Mouse (Mus musculus) G1E-ER4 (cell line): ENCODE results near the gene Igsf8. TPM values are rescaled to one million over a fixed set of nuclear protein-coding genes. Genes with fewer than 3 reads are reported as not detected.

ENCODE experiments used
- GATA1 ChIP-seq: IDR thresholded peaks from one replicate; pipeline ENCODE4 v1.8.0; 2012; ENCODE audit warnings: low read length, inconsistent platforms
- polyA plus RNA-seq: library from polyadenylated mRNA; stranded (reverse); fragments of >175 nt; gene quantifications from 2 replicates; pipeline ENCODE4 v1.2.3, GENCODE M21; 2012

The Igsf8 gene
- polyA plus RNA-seq, 1 experiment, result 93.7 TPM

GRCm38 (mm10) chr1:172247216-172247615, 14.2 kb upstream of the Igsf8 start:
- no peak for TF ChIP-seq GATA1

DNA sequence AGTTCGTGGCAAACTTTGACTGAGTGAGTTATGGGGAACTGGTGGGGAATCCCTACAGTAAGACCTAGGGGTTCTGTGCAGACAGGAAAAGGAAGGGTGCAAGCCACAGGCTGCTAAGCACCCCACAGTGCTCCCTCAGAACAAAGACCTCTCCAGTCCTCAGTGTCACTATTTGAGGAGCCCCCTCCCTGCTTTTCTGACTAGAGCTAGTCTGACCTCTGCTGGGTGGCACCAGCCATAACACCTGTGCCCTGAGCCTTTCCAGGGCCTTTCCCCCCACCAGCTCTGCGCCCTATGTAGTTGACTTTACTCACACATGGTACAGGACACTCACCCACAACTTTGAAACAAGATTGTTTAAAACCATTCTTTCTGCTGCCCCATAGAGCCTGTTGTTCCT, 13.8 kb upstream of the Igsf8 start:
- TF ChIP-seq GATA1, result no peak

- TF ChIP-seq GATA1, result no peak
Measured at GRCm38 (mm10) chr1:172258314-172258713, 3.1 kb upstream of the Igsf8 start, which contains the start of gene Atp1a4. Gene Atp1a4, minus strand, starts transcription at chr1:172258414.

- no peak for TF ChIP-seq GATA1
Measured at GRCm38 (mm10) chr1:172271208-172271607, 9.8 kb downstream of the Igsf8 start.

DNA sequence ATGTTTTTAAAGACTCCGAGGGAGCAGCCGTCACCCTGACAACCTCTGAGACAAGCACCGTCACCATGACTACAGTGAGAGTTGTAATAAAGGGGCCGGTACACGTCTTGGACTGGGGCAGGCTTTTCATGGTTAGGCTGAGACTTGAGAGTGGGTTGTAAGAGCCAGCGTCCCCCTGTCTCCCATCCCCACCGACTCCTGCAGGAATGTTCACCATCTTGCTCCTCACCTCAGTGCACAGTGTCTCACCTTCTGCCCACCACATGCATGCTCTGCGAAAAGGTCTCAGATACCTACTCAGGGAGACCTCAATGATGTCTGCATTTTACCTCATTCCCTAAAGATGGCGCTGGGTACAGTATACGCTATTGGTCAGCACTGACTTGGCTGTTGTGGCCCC, 10.3 kb downstream of the Igsf8 start:
- TF ChIP-seq GATA1, result no peak

DNA sequence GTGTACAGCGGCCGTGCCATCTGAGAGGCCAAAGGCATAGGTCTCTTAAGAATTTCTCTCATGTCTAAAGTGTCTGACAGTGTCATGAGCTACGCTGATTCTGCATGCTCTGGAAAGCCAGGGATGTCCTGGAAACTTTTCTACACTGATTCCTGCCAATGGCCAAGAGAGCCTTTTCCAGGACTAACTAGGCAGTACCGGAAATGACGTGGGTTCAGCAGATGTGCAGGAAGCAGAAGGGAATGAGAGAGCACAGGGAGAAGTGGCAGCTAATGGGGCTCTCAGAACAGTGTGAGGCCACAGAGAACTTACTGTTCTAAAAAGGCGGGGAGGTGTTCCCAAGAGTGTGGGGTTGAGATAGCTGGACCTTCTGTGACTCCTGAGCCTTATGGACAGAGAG, 11.9 kb downstream of the Igsf8 start:
- TF ChIP-seq GATA1, result no peak

GRCm38 (mm10) chr1:172274116-172274515, 12.7 kb downstream of the Igsf8 start:
- no peak for TF ChIP-seq GATA1

DNA sequence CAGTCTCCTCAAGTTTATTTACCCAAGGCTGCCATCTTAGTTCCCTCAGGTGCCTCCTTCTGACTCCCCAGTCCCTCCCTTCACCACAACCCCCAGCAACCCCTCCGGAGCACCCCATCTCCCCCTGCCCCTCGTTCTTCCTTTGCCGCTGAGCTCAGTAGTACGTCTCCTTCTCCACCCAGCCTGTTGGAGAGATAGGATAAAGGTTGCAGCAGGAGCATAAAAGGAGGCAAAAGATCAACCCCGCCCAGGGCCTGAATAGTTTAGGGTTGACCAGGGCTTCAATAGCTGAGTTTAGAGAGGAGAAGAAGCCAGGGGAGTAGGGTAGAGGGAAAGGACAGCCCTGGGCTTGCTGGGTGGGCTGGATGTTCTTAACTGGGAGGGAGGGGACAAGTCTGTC, 13.1 kb downstream of the Igsf8 start:
- TF ChIP-seq GATA1, result no peak

DNA sequence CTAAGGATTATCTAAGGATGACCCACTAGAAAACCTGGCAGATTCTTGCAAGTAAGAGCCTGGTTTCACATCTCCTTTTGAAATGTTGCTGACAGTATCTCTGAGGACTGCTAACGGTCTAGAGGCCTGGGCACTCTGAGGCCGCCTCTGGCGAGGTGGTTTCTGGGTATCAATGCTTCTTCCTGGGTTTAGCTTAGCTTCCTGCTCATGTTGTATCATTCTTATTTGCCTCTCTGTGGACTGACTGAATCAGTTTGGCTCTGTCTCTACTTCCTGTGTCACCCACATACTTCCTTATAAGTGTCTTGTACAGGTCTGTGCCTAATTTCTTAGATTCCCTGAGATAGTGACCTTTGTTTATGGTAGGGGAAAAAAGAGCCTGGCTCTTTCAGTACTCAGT, 15.7 kb downstream of the Igsf8 start:
- no peak for TF ChIP-seq GATA1

DNA sequence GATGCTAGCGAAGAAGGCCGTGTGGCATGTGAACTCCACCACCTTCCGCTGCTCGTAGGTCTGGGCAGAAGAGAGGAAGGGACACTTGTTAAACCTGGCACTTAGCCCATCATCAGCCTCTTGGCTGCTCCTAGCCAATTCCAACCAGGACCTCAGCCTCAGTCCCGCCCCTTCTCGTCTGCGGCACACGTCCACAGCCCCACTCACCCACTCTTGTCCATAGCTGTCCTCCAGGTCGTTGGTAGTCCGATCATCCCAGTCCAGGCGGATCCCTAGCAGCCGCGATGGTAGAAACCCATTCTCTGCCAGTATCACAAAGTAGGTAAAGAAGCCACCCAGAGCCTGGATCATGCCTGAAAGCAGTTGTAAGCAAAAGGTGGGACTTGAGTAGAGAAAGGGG, 16.9 kb downstream of the Igsf8 start:
- TF ChIP-seq GATA1, result no peak

- TF ChIP-seq GATA1, result no peak
Measured at GRCm38 (mm10) chr1:172279768-172280509, 18.5 kb downstream of the Igsf8 start.

DNA sequence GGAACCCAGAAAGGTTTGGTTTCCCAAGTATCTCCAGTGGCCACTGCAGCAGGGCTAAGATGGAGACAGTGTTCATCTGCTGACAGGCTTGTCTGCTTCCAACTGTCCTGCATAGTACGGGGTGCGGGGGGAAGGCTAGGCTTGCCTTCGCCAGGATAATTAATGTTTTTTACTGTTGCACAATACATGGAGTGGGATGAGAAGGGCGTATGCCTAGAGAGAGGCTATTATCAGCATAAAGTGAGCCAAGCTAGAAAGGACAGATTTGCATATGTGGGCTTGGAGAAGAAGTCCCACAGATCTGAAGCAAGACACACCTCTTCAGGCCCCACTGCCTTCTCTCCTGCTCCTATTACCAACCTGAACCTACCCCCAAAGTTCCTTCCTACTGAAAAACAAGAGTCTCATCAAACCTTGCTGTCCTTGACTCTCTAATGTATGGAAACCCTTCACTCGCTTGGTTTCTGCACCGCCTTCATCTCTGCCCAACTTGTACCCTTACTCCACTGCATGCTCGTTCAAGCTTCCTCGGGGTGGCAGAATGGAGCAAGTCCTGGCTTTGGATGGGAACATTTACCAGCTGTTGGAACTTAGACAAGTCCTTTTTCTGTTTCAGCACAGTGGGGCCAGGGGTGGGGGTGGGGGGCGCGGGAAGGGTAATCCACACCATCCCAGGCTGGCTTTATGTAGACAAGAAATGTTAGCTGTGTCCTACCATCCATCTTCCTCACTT, 20.2 kb downstream of the Igsf8 start:
- no peak for TF ChIP-seq GATA1

DNA sequence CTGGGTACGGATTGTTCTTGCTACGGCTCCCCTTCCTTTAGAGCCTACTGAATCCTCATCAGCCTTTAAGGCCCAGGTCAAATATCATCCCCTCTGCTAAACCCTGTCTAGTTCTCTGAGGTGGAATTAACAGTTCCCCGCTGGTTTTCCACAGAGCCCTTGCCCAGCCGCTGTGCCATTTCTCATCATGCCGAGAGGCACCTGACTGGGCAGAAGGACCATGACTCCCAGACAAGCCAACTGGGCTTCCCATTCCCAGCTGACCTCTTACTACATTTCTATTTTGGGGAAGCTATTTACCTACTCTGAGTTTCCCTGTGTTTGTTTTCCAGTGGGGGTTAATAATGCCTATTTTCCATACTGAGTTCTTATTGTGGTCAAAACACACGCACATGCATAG, 21.6 kb downstream of the Igsf8 start:
- TF ChIP-seq GATA1, result no peak

DNA sequence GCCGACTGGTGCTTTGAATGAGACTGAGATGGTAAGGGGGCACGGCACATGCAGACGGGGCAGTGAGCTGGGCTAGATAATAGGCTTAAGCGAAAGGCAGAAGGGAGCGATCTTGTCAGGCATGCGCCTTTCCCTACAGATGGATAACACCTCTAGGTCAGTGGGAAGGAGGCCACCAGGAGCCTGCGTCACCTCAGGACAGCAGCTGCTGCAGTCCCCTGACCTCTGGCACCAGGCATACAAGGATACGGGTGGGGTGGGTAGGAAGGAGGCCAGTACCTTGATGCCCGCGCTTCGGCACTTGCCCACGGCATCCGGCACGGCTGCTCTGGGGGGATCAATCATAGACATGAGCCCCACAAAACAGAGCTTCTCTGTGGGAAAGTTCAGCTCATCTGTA, 22.8 kb downstream of the Igsf8 start:
- TF ChIP-seq GATA1, result no peak

GRCm38 (mm10) chr1:172286740-172287139, 25.3 kb downstream of the Igsf8 start:
- TF ChIP-seq GATA1, result no peak

DNA sequence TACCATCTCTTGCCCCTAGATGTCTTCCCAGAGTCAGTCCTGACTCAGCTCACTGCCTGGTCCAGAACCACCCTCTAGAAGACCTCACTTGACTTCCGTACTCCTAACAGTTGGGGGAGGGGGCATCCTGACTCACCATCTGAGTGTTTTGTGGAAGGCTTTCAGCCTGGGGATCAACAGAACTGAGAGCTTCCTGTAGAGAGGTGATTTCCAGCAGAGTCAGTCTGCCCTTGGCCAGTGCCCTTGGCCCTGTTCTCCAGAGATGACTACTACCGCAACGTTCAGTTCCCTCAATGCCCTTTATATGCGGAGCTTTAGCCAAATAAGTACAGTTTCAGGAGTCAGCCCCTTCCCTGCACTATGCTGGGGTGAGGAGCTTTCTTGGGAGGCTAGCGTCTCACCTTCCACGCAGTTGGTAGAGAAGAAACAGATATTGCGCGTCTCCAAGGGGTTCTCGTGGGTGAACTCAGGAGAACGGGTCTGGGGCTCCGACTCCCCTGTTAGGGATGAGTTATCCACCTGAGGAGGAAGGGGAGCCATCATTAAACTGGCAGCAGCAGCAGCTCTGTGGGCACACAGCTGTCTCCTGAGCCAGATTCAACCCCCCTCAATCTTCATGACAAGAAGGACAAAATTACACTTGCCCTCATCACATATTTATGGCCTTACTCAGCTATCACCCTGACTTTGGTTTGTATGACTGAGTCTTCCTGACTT, 27.6 kb downstream of the Igsf8 start:
- no peak for TF ChIP-seq GATA1

GRCm38 (mm10) chr1:172289617-172289946, 28.1 kb downstream of the Igsf8 start:
- no peak for TF ChIP-seq GATA1

GRCm38 (mm10) chr1:172292880-172293279, 31.4 kb downstream of the Igsf8 start:
- TF ChIP-seq GATA1, result no peak
